Mouse (Mus musculus) forebrain, embryonic 11.5 days (tissue): ENCODE measurements around the gene Gipr. TPM values are rescaled to one million over a fixed set of nuclear protein-coding genes. Genes with fewer than 3 reads are reported as not detected.

Source experiments
- ATAC-seq: fragments of 200-750 bp; cut with Nextera tagmentation; replicated peaks from 2 replicates; pipeline ENCODE4 v1.8.0; 2017; ENCODE audit warnings: moderate TSS enrichment; ENCODE audit not compliant: low FRiP score
- DNase-seq: peaks from one replicate; pipeline ENCODE4 v3.0.0-alpha.2; 2017; ENCODE audit warnings: low spot score
- H3K27ac ChIP-seq: fragments of 300-500 bp; sonication (generic); 2 replicates; pipeline ENCODE4 v1.5.1; 2014; ENCODE audit warnings: low read depth, low read length
- H3K27me3 ChIP-seq: fragments of 300-500 bp; sonication (generic); 2 replicates; pipeline ENCODE4 v1.6.1; 2014; ENCODE audit warnings: mild to moderate bottlenecking, low read length, mixed read lengths; ENCODE audit not compliant: control insufficient read depth, insufficient read depth
- H3K36me3 ChIP-seq: fragments of 300-500 bp; sonication (generic); 2 replicates; pipeline ENCODE4 v1.6.1; 2014; ENCODE audit warnings: mild to moderate bottlenecking, low read length, moderate library complexity, mixed read lengths; ENCODE audit not compliant: control insufficient read depth, insufficient read depth
- H3K4me1 ChIP-seq: fragments of 300-500 bp; sonication (generic); replicated peaks from 2 replicates; pipeline ENCODE4 v1.6.1; 2014; ENCODE audit warnings: low read length, mixed read lengths; ENCODE audit not compliant: control insufficient read depth, insufficient read depth
- H3K4me2 ChIP-seq: fragments of 300-500 bp; sonication (generic); 2 replicates; pipeline ENCODE4 v1.6.1; 2014; ENCODE audit warnings: low read depth, mild to moderate bottlenecking, low read length, moderate library complexity, mixed read lengths; ENCODE audit not compliant: severe bottlenecking
- H3K4me3 ChIP-seq: fragments of 300-500 bp; sonication (generic); 2 replicates; pipeline ENCODE4 v1.5.1; 2014; ENCODE audit warnings: low read depth, low read length
- H3K9ac ChIP-seq: fragments of 300-500 bp; sonication (generic); 2 replicates; pipeline ENCODE4 v1.6.1; 2014; ENCODE audit warnings: low read length
- H3K9me3 ChIP-seq: fragments of 300-500 bp; sonication (generic); 2 replicates; pipeline ENCODE4 v1.6.1; 2016; ENCODE audit warnings: low read length, mixed read lengths; ENCODE audit not compliant: control insufficient read depth
- WGBS: fragments of 180-500 bp; shearing (Covaris S2); extraction: QIAGEN DNeasy Blood & Tissue Kit; methylation state at CpG from one replicate; pipeline ENCODE4 v1.1.7; 2014; 5-methylcytosine and 5-hydroxymethylcytosine counted together
- polyA plus RNA-seq: library from polyadenylated mRNA; unstranded; fragments of >200 nt; fragmentation: Nextera tagmentation; extraction: Ambion mirVana; gene quantifications from 2 replicates; pipeline ENCODE4 v1.2.1, GENCODE M21; 2014

Gene Gipr
- polyA plus RNA-seq, 1 experiment from 2014 or later, result 0.56 TPM

- Histone ChIP-seq H3K9ac (no peak overlapping the region), H3K9me3 (no peaks in the 10 kb centered on the region), H3K27ac (no peak overlapping the region), H3K36me3 (peaks cover 27% of the 10 kb centered on the region; the same call in 1 of the 2 replicates), H3K4me2 (no peak overlapping the region), H3K4me1 (peaks cover 3% of the 10 kb centered on the region), H3K4me3 (no peak overlapping the region), H3K27me3 (no peaks in the 10 kb centered on the region)
- DNase-seq (no peak), ATAC-seq (no peak)
- WGBS, result 94% methylated on average over 13 of the region's 13 CpGs
Measured at GRCm38 (mm10) chr7:19136168-19136567, 29.8 kb downstream of the Gipr start.

DNA sequence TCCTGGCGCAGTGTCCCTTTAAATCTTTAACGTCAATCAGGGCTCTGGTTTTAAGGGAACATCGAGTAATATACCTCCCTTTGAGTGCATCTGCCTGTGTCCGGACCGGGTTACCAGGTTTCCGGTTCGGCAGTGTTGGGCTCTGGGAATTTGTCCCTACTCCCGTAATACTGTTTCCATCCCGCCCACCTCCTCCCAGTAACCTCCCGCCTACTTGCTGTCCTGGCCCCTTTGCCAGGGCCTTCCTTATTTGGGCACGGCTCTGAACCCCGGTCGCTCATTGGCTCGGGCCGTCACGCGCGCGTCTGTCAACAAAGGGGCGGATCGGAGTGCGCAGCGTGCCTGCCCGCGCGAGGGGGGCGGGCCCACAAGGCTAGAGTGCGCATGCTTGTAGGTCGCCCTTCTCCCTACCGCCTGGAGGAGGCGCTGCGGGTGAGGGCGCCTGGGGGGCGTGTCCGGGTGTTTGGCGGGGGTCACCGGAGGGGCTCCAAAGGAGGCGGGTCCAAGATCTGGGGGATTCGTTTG, 34.5 kb downstream of the Gipr start:
- peak; percentile 98 for DNase-seq
- H3K4me1 ChIP-seq, result peaks cover 7% of the 10 kb centered on the region
- H3K36me3 ChIP-seq, result peaks cover 9% of the 10 kb centered on the region; the same call in 1 of the 2 replicates
- no peaks in the 10 kb centered on the region for H3K9me3 ChIP-seq
- H3K9ac ChIP-seq, result peak overlapping the region; percentile 45; the same call in 1 of the 2 replicates
- H3K27me3 ChIP-seq, result no peaks in the 10 kb centered on the region
- H3K27ac ChIP-seq, result peak overlapping the region; percentile 69
- peak overlapping the region; percentile 35 for H3K4me3 ChIP-seq
- WGBS, result under 1% methylated on average over 39 of the region's 39 CpGs
- ATAC-seq, result peak; percentile 98
- peak overlapping the region; percentile 67 for H3K4me2 ChIP-seq

DNA sequence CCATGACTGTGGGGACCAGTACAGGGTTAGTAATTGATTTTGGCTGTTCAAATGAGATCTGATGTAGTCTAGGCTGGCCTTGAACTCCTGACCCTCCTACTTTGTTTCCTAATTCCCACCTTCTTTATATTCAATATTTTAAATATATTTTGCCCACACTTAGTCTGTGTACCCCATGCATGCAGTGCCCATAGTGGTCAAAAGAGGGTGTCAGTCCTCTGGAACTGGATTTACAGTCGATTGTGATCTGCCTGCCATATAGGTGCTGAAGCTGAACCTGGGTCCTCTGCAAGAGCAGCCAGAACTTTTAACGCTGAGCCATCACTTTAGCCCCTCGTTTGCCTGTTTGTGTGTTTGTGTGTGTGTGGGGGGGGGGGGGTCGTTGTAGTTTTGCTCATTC, 35.3 kb downstream of the Gipr start:
- 35% methylated on average over 4 of the region's 4 CpGs for WGBS
- peak overlapping the region; percentile 68; the same call in 1 of the 2 replicates for H3K27ac ChIP-seq
- ATAC-seq (no peak), DNase-seq (no peak)
- H3K27me3 ChIP-seq, result no peaks in the 10 kb centered on the region
- peak overlapping the region; percentile 67 for H3K4me2 ChIP-seq
- no peaks in the 10 kb centered on the region for H3K9me3 ChIP-seq
- peak overlapping the region; percentile 35; the same call in 1 of the 2 replicates for H3K4me3 ChIP-seq
- peaks cover 3% of the 10 kb centered on the region; the same call in 1 of the 2 replicates for H3K36me3 ChIP-seq
- peak overlapping the region; percentile 45; the same call in 1 of the 2 replicates for H3K9ac ChIP-seq
- peaks cover 7% of the 10 kb centered on the region for H3K4me1 ChIP-seq

GRCm38 (mm10) chr7:19129396-19129795, 36.5 kb downstream of the Gipr start:
- Histone ChIP-seq H3K4me3 (no peak overlapping the region), H3K9me3 (no peaks in the 10 kb centered on the region), H3K4me2 (no peak overlapping the region), H3K36me3 (no peaks in the 10 kb centered on the region), H3K27me3 (no peaks in the 10 kb centered on the region), H3K27ac (no peak overlapping the region), H3K9ac (no peak overlapping the region), H3K4me1 (peaks cover 7% of the 10 kb centered on the region)
- 95% methylated on average over 5 of the region's 5 CpGs for WGBS
- ATAC-seq (no peak), DNase-seq (no peak)

GRCm38 (mm10) chr7:19127744-19128143, 38.2 kb downstream of the Gipr start:
- Histone ChIP-seq H3K4me2 (no peak overlapping the region), H3K4me3 (no peak overlapping the region), H3K27ac (no peak overlapping the region), H3K27me3 (no peaks in the 10 kb centered on the region), H3K4me1 (peaks cover 7% of the 10 kb centered on the region), H3K9me3 (no peaks in the 10 kb centered on the region), H3K9ac (no peak overlapping the region), H3K36me3 (no peaks in the 10 kb centered on the region)
- 92% methylated on average over 5 of the region's 5 CpGs for WGBS
- no peak for ATAC-seq
- DNase-seq, result no peak

GRCm38 (mm10) chr7:19124713-19125112, 41.2 kb downstream of the Gipr start:
- no peak for ATAC-seq
- no peak overlapping the region for H3K27ac ChIP-seq
- H3K36me3 ChIP-seq, result no peaks in the 10 kb centered on the region
- H3K27me3 ChIP-seq, result no peaks in the 10 kb centered on the region
- H3K9me3 ChIP-seq, result no peaks in the 10 kb centered on the region
- H3K4me3 ChIP-seq, result no peak overlapping the region
- H3K4me1 ChIP-seq, result peaks cover 4% of the 10 kb centered on the region; the same call in 1 of the 2 replicates
- no peak overlapping the region for H3K9ac ChIP-seq
- no peak for DNase-seq
- no peak overlapping the region for H3K4me2 ChIP-seq
- 91% methylated on average over 6 of the region's 6 CpGs for WGBS

GRCm38 (mm10) chr7:19121686-19122085, 44.2 kb downstream of the Gipr start:
- Histone ChIP-seq H3K9me3 (peaks cover 11% of the 10 kb centered on the region; the same call in 1 of the 2 replicates), H3K4me3 (no peak overlapping the region), H3K27ac (no peak overlapping the region), H3K27me3 (peaks cover 6% of the 10 kb centered on the region), H3K36me3 (no peaks in the 10 kb centered on the region), H3K4me2 (no peak overlapping the region), H3K9ac (no peak overlapping the region), H3K4me1 (peaks cover 7% of the 10 kb centered on the region; the same call in 1 of the 2 replicates)
- 94% methylated on average over 4 of the region's 4 CpGs for WGBS
- DNase-seq (no peak), ATAC-seq (no peak)

GRCm38 (mm10) chr7:19119631-19120429, 46.1 kb downstream of the Gipr start, which contains the start of gene Fbxo46:
TSS of gene Fbxo46 (plus strand) at chr7:19119859.
- peak within 1 kb of the TSS; percentile 75 for H3K4me3 ChIP-seq
- 3% methylated on average over 34 of the region's 34 CpGs for WGBS
- H3K9me3 ChIP-seq, result peaks cover 11% of the 10 kb centered on the region; the same call in 1 of the 2 replicates
- peak within 1 kb of the TSS; percentile 81 for H3K4me2 ChIP-seq
- H3K27me3 ChIP-seq, result peaks cover 6% of the 10 kb centered on the region
- ATAC-seq, result peak; percentile 95
- peaks cover 7% of the 10 kb centered on the region; the same call in 1 of the 2 replicates for H3K4me1 ChIP-seq
- H3K9ac ChIP-seq, result peak within 1 kb of the TSS; percentile 77
- H3K36me3 ChIP-seq, result no peaks in the 10 kb centered on the region
- H3K27ac ChIP-seq, result no peak within 1 kb of the TSS
- DNase-seq, result peak; percentile 94
